10 mouse cellular contexts compared by ENCODE assay signal in genomic region chr9:118801176-118801909, GRCm38 (mm10).
DNase-seq lines count a peak whose midpoint lies in the region; ATAC-seq lines count a peak whose summit lies in the region.
"Had no signal": no experiment of that assay in that cellular context is flagged by ENCODE, and none has a peak within 500 bp of the region (broad histone marks: within the 10 kb centered on the region; RNA-seq: fewer than 3 reads in every experiment).

No protein-coding gene starts in this region.

- no peaks in the 10 kb centered on the region for H3K27me3 ChIP-seq in heart, embryonic 12.5 days (replicated peaks)
- no peaks in the 10 kb centered on the region for H3K27me3 ChIP-seq in intestine, embryonic 16.5 days (replicated peaks; ENCODE audit: control insufficient read depth, insufficient read depth, low read length)
- H3K27me3 ChIP-seq in liver, embryonic 12.5 days (replicated peaks): no peaks in the 10 kb centered on the region
- H3K27me3 ChIP-seq: midbrain, embryonic 12.5 days had no signal

- 0 out of 2 replicates have a peak, but pooled peaks cover 6% of the 10 kb centered on the region for H3K4me1 ChIP-seq in heart, embryonic 12.5 days (replicated peaks)
- peaks cover 2% of the 10 kb centered on the region; the same call in 1 of the 2 replicates for H3K4me1 ChIP-seq in intestine, embryonic 16.5 days (ENCODE audit: control insufficient read depth, insufficient read depth, low read length)
- no peaks in the 10 kb centered on the region for H3K4me1 ChIP-seq in liver, embryonic 12.5 days

- H3K36me3 ChIP-seq in heart, embryonic 12.5 days: 0 out of 2 replicates have a peak, but pooled peaks cover 3% of the 10 kb centered on the region
- H3K36me3 ChIP-seq in intestine, embryonic 16.5 days (ENCODE audit: control insufficient read depth, insufficient read depth, low read length): no peaks in the 10 kb centered on the region
- H3K36me3 ChIP-seq in liver, embryonic 12.5 days: no peaks in the 10 kb centered on the region
- H3K36me3 ChIP-seq: hindbrain, embryonic 10.5 days; midbrain, embryonic 12.5 days had no signal

- H3K4me3 ChIP-seq in heart, embryonic 12.5 days: no peak overlapping the region
- H3K4me3 ChIP-seq in intestine, embryonic 16.5 days (ENCODE audit: low read length): no peak overlapping the region
- no peak overlapping the region for H3K4me3 ChIP-seq in liver, embryonic 12.5 days
- H3K4me3 ChIP-seq: hindbrain, embryonic 10.5 days; midbrain, embryonic 12.5 days had no signal

- peak; percentile 67 to 80 for DNase-seq in heart, adult 18-20 months
- peak; percentile 35 for DNase-seq in adrenal gland, postnatal 25 days
- peak; percentile 61 for DNase-seq in lung, postnatal 10 days
- DNase-seq in thymus, postnatal 10 days (ENCODE audit: low spot score in 2 of 2): no peak
- no peak for DNase-seq in urinary bladder, adult 2 months (ENCODE audit: low spot score)

- H3K4me2 ChIP-seq in heart, embryonic 12.5 days: no peak overlapping the region
- no peak overlapping the region for H3K4me2 ChIP-seq in intestine, embryonic 16.5 days (ENCODE audit: low read depth, low read length)
- no peak overlapping the region for H3K4me2 ChIP-seq in liver, embryonic 12.5 days
- H3K4me2 ChIP-seq: midbrain, embryonic 12.5 days had no signal

- H3K9me3 ChIP-seq in heart, embryonic 12.5 days (replicated peaks): no peaks in the 10 kb centered on the region; the same call in 1 of the 2 replicates
- H3K9me3 ChIP-seq in intestine, embryonic 16.5 days (ENCODE audit: control insufficient read depth, low read length): no peaks in the 10 kb centered on the region
- no peaks in the 10 kb centered on the region for H3K9me3 ChIP-seq in liver, embryonic 12.5 days (replicated peaks)
- H3K9me3 ChIP-seq: hindbrain, embryonic 10.5 days; midbrain, embryonic 12.5 days had no signal

- no peak for ATAC-seq in heart, embryonic 12.5 days (ENCODE audit: insufficient number of reproducible peaks, low FRiP score)
- peak; percentile 22; the same call in 1 of the 2 replicates for ATAC-seq in intestine, embryonic 16.5 days
- no peak for ATAC-seq in liver, embryonic 12.5 days

- H3K9ac ChIP-seq in heart, embryonic 12.5 days: no peak overlapping the region
- H3K9ac ChIP-seq in intestine, embryonic 16.5 days (ENCODE audit: low read depth, low read length): no peak overlapping the region
- H3K9ac ChIP-seq in liver, embryonic 12.5 days: no peak overlapping the region
- H3K9ac ChIP-seq: midbrain, embryonic 12.5 days had no signal

- 84% methylated on average over 15 of the region's 15 CpGs for WGBS in heart, embryonic 12.5 days
- WGBS in intestine, embryonic 16.5 days: 54% methylated on average over 15 of the region's 15 CpGs
- 70% methylated on average over 15 of the region's 15 CpGs for WGBS in liver, embryonic 12.5 days (ENCODE audit: insufficient replicate concordance)

- no peak overlapping the region for H3K27ac ChIP-seq in heart, embryonic 12.5 days (ENCODE audit: poor library complexity, severe bottlenecking)
- peak overlapping the region; percentile 61 for H3K27ac ChIP-seq in intestine, embryonic 16.5 days (ENCODE audit: low read length)
- no peak overlapping the region for H3K27ac ChIP-seq in liver, embryonic 12.5 days
- H3K27ac ChIP-seq: hindbrain, embryonic 10.5 days; midbrain, embryonic 12.5 days had no signal

Comparison
In these comparisons a context has a peak if more than half of its experiments do, and no peak if none do; other contexts are left out.
1. DNase-seq: peak in heart, adult 18-20 months (2 of 2), adrenal gland, postnatal 25 days (single experiment) and lung, postnatal 10 days (single experiment); none in thymus, postnatal 10 days (0 of 2) and urinary bladder, adult 2 months (single experiment).